Mouse (Mus musculus): ENCODE measurements around the gene Otof.

The Otof gene

DNA sequence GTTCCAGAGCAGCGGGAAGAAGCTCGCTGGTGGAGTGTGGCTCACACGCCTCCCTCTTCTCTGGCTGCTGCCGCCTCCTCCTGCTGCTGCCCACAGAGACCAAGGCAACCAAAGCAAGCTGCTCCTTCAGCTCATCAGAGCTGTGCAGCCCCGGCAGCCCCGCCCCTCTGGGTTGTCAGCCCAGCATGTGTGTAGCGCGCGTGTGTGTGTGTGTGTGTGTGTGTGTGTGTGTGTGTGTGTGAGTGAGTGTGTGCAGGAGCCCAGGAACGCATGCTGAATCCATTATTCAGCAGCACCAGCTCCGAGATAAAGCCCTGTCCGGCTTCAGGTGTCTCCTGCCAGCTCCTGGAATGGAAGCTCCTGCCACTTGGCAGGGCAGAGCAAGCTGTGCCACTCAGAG is at the start of gene Otof:
Gene Otof, minus strand, starts transcription at position 112 of the 400 bp plus-strand sequence.
- DNase-seq, result no peak

GRCm38 (mm10) chr5:30497299-30497698 is 35.6 kb upstream of the Otof start:
- DNase-seq, result no peak

DNA sequence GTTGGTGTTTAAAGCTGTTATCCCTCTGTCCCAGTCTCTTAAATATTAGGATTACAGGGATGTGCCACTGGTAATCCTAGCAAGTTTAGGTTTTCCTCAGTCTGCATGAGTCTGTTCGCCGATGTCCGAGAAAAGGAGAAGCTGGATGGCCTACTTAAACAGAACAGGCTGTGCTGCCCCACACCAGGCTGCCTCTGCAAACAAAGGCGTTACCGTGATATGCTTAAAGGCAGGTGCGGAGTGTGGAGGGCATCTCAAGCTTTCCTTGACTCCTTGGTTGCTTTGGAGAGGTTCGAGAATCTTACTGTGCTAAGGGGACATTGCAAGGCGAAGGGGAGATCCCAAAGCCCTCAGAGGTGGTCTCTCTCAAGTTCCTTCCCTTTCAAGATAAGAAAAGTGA is 35.1 kb upstream of the Otof start:
- no peak for DNase-seq

DNA sequence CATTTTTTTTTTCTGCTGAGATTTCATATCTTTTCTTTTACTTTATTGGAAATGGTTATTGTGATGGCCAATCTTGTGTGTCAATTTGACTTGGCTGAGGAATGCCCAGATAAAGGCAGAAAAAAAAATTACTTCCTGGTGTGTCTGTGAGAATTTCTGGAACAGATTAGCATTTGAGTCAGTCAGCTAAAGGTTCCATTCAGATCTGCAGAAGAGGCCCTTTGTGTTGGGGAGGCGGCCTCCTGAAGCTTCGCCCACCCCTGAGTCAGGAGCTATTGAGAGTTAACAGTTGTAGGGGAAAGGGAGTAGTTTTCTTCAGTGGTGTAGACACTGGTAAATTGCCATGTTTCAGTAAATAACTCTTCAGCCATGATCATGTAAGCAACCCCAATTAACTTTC is 33.6 kb upstream of the Otof start:
- DNase-seq, result no peak

GRCm38 (mm10) chr5:30494606-30495005 is 32.9 kb upstream of the Otof start:
- DNase-seq, result no peak

GRCm38 (mm10) chr5:30493723-30494122 is 32.0 kb upstream of the Otof start:
- no peak for DNase-seq

DNA sequence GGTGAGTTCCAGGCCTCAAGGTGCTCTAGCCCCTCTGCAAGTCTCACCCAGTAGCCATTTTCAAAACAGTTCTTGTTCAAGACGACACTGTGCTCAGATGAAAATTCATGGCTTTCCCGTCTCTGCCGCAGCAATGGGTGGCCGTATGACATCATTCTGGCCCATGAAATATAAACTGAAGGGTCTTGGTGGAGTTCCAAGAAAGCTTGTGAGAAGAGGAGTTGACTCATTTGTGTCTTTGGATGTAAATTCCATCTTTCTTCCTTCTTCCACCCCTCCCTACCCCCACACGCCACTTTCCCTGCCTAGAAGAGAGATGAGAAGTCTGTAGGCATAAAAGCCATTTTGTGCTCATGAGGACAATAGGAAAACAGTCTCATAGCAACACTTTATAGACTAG is 29.1 kb upstream of the Otof start:
- no peak for DNase-seq

DNA sequence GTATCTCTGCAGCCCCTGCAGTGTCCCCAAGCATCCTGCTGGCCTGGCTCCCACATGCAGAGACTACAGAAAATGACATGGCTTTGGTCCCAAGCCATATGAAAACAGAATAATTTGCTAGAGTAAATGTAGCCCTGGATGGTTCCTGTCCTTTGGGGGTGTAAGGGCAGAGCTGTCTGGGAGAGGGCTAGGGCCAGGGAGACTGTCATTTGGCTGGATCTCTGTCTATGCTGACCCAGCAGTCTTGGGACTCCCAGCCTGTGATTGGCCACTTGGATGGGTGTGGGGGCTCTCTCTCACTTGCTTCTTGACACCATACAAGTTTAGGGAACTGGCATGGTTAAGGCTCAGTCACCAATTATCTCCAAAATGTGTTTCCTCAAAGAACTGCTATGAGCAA is 28.5 kb upstream of the Otof start:
- no peak for DNase-seq

GRCm38 (mm10) chr5:30485136-30485535 is 23.4 kb upstream of the Otof start:
- DNase-seq, result no peak

DNA sequence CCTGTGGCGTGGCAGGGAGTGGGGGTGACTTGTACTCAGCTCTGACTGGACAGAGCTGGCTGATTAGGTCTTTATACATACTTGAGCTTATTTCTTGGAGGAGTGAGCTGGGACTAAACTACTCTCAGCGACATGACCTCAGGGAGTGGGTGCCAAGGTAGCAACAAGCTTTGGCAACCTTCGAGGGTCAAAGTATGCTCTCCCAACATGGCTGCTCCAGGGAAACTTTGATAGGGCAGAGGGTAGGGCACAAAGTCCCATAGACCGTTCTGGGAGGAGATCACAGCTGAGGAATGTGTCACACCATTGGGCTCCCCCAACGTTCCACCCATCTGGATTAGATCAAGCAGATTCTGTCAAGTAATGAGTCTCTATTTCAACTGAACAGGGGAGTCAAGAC is 22.9 kb upstream of the Otof start:
- DNase-seq, result no peak

DNA sequence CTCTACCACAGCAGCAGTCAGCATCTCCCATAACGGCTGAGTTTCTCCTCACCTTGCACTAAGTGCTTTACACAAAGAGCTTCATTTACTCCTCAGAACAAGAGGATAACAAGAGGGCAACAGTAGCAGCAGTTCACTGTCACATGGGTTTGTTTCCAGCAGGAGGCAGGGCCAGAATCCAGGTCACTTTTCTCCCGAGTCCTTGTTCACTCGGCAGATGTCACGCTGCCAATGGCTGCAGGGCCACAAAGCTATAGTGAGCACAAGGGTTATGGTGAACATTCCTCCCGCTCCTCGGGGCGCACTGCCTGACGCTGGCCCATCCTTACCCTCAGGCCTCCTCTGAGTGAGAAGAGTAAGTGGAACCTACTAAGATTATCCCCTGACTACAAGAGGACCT is 21.8 kb upstream of the Otof start:
- no peak for DNase-seq

GRCm38 (mm10) chr5:30482319-30482718 is 20.6 kb upstream of the Otof start:
- DNase-seq, result peak; percentile 59 to 68

DNA sequence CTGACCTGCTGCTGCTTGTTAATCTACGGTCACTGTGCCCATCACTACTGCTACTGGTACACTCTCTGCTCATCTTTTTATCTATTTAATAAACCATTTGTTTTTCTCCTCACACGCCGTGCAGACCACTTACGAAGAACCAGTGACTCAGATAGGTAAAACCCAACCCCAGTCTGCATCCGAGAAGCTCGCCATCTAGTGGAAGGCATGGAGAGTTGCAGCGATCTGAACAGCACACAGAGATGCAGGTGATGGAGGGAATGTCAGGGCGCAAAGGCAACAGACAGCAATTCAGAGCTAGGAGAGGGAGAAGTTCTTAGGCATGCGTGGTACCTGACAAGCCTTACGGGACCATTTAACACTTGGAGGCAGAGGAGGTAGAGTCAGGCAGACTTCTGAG is 14.8 kb upstream of the Otof start:
- peak; percentile 15 to 24 for DNase-seq

DNA sequence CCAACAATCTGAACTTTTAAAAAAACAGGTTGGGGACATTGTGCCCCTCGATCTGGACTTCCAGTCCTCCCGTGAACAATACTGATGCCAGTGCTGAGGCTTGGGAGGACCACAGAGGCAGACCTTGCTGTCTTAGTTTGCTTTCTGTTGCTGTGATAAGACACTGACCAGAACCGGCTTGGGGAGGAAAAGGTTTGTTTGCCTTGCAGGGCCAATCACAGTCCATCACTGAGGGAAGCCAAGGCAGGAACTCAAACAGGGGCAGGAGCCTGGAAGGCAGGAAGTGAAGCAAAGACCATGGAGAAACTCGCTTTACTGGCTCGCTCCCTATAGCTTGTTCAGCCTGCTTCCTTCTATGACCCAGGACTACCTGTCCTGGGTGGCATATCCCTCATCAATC is 10.4 kb upstream of the Otof start:
- DNase-seq, result no peak

- DNase-seq, result no peak
Measured at GRCm38 (mm10) chr5:30470454-30470853, 8.7 kb upstream of the Otof start.

- DNase-seq, result no peak
Measured at GRCm38 (mm10) chr5:30466315-30466714, 4.6 kb upstream of the Otof start.

GRCm38 (mm10) chr5:30465861-30466260 is 4.1 kb upstream of the Otof start, which contains the start of gene 1700001C02Rik:
Gene 1700001C02Rik, plus strand, starts transcription at chr5:30466047.
- no peak for DNase-seq

- DNase-seq, result no peak
Measured at GRCm38 (mm10) chr5:30460155-30460554, 1.6 kb downstream of the Otof start.

DNA sequence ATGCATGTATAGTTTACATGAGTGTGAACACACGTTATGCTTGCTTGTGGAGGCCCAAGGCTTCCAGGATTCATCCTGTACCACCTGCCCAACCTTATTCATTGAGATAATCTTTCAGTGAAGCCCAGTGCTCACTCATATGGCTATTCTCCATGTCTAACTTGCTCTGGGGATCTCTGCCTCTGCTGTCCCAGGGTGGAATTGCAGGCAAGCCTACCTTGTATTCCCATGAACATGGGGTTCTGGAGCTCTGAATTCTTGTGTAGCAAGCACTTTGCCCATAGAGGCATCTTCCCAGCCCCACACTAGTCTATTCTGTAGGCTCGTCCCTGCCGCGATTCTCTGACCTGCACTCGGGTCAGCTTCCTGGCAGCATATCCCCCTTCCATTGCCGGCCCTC is 5.7 kb downstream of the Otof start:
- no peak for DNase-seq

DNA sequence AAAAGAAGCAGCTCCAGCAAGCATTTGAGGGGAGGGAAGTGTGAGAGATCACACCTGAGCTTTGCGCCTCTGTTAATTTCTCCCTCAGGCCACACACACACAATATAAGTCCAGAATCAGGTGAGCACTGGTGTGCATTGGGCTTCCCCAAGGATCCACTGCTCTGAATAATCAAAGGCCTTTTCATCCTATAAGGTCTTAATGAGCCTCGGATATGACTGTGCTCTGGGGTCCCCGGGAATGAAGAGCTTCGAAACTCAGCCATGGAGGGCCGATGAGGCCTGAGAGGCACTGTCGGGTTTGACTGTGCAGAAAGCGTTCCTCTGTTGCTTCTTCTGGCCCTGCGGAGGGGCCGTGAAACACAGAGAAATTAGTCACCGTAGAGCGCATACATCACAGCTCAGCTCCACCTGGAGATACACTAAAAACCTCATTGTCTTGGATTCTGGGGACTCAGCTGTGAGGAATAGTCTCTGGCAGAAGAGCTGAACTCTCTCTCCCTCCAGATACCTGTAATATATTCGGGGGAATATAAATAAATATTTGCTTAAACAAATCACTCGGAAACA is 17.3 kb downstream of the Otof start:
- no peak for DNase-seq

DNA sequence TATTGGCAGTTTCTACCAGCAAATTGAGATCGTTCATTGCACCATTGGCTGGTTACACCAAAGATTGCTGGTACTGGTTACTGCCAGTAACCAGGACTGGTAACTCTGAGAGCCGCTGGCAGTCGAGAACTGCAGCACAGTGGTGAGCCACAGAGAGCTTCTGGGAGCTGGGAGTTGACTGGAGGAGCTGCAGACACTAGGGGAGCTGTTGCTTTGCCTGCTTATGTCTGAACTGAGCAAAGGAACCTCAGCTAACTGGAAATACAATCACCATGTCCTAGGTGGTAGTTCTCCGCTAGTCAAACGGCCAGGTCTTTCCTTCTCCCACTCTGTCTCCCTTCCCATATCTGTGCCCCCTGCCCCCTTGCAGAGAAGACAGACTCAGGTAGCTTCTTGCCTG is 19.5 kb downstream of the Otof start:
- no peak for DNase-seq

DNA sequence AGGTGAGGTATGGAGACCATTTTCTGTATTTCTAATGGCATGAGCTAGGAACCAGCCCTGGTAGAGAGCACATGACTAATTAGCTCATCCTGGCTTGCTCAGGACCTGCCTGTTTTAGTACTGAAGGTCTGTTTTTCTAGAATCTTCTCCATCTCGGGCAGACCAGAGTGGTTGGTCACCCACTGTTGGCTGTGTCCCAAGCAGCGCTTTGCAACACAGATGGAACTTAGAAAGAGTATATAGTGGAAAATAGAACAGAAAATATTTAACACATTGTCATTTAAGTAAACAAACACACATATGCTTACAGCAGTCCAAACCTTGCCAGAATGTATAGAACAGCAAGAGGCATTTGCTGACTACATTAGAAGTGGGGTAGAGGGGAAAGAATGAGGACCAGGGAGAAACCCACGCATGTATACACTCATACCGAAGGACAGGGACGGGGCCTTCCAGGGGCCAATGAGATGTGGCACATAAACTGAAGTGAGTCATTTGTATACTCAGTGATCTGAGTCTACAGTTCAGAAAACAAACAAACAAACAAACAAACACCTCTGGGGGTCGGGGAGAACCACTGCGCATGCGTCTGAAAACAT is 21.3 kb downstream of the Otof start:
- no peak for DNase-seq

DNA sequence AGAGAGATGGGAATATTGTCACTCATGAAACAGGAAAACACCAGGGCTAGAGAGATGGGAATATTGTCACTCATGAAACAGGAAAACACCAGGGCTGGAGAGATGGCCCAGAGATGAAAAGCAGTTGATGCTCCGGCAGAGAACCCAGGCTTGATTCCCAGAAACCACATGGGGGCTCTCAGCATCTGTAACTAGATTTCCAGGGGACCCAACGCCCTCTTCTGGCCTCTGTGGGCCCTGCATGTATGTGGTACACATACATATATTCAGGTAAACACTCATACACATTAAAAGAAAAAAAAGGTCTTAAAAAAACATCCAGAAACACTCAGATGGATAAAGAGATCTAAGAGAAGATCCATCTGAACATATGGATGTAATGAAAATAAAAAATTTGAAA is 22.8 kb downstream of the Otof start:
- DNase-seq, result no peak

DNA sequence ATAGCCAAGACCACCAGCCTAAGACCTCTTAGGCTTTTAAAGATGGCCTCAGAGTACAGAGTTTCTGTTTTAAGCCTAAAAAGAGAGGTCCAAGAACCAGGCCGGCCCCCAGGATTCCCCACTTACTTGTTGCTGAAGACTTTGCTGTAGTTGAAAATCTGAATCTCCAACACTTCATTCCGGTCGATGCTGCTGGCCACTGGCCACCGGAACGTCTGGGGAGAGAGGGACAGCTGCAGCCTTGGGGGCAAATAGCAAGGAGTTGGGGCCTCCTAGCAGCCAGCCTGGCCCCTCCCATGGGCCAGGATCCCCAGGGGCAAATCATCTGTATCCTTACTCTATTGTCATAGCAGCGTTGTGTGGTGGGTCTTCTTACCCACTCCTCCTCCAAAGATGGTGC is 34.3 kb downstream of the Otof start:
- no peak for DNase-seq

- peak; percentile 33 to 34 for DNase-seq
Measured at GRCm38 (mm10) chr5:30423572-30424244, 38.0 kb downstream of the Otof start.
